Mouse (Mus musculus) stomach, embryonic 14.5 days (tissue): Measurements from ENCODE around the gene Aven. TPM values are rescaled to one million over a fixed set of nuclear protein-coding genes. Genes with fewer than 3 reads are reported as not detected.
A peak's percentile ranks its signal among the peaks of the same experiment; 100 is the strongest.
"Not testable (repeated sequence)": the region's sequence is repeated elsewhere in the genome, so short reads cannot be mapped to it uniquely, and the experiment has no call there.

Source experiments
- ATAC-seq: fragments of 200-750 bp; cut with Nextera tagmentation; 2 replicates; pipeline ENCODE4 v1.8.0; 2017; ENCODE audit warnings: low read depth, moderate TSS enrichment; ENCODE audit not compliant: insufficient number of reproducible peaks, insufficient read depth, low FRiP score
- H3K27ac ChIP-seq: fragments of 300-500 bp; sonication (generic); 2 replicates; pipeline ENCODE4 v1.5.1; 2014; ENCODE audit warnings: mild to moderate bottlenecking, low read length, moderate library complexity, mixed read lengths
- H3K27me3 ChIP-seq: fragments of 300-500 bp; sonication (generic); 2 replicates; pipeline ENCODE4 v1.6.1; 2014; ENCODE audit warnings: low read length, control low read depth, mixed read lengths; ENCODE audit not compliant: control insufficient read depth, insufficient read depth
- H3K36me3 ChIP-seq: fragments of 300-500 bp; sonication (generic); 2 replicates; pipeline ENCODE4 v1.6.1; 2014; ENCODE audit warnings: mild to moderate bottlenecking, control low read depth, low read length, moderate library complexity, mixed read lengths; ENCODE audit not compliant: control insufficient read depth, insufficient read depth
- H3K4me1 ChIP-seq: fragments of 300-500 bp; sonication (generic); 2 replicates; pipeline ENCODE4 v1.6.1; 2014; ENCODE audit warnings: low read length, control low read depth, mixed read lengths; ENCODE audit not compliant: control insufficient read depth, insufficient read depth
- H3K4me2 ChIP-seq: fragments of 300-500 bp; sonication (generic); replicated peaks from 2 replicates; pipeline ENCODE4 v1.6.1; 2014; ENCODE audit warnings: low read depth, low read length, control low read depth
- H3K4me3 ChIP-seq: fragments of 300-500 bp; sonication (generic); 2 replicates; pipeline ENCODE4 v1.5.1; 2014; ENCODE audit warnings: low read depth, low read length, control low read depth
- H3K9ac ChIP-seq: fragments of 300-500 bp; sonication (generic); replicated peaks from 2 replicates; pipeline ENCODE4 v1.6.1; 2014; ENCODE audit warnings: low read depth, mild to moderate bottlenecking, control low read depth, low read length, moderate library complexity, mixed read lengths
- H3K9me3 ChIP-seq: fragments of 300-500 bp; sonication (generic); 2 replicates; pipeline ENCODE4 v1.6.1; 2016; ENCODE audit warnings: low read depth, low read length, control low read depth; ENCODE audit not compliant: control insufficient read depth
- WGBS: fragments of 180-500 bp; shearing (Covaris S2); extraction: QIAGEN DNeasy Blood & Tissue Kit; methylation state at CpG from one replicate; pipeline ENCODE4 v1.1.7; 2014; 5-methylcytosine and 5-hydroxymethylcytosine counted together
- polyA plus RNA-seq: library from polyadenylated mRNA; unstranded; fragments of >200 nt; fragmentation: Nextera tagmentation; extraction: Ambion mirVana; gene quantifications from 2 replicates; pipeline ENCODE4 v1.2.1, GENCODE M21; 2014

Gene Aven
- polyA plus RNA-seq = 7.1 and 8.0 TPM in 2 replicates

GRCm38 (mm10) chr2:112492856-112493538, at the start of gene Aven:
Gene Aven (plus strand): TSS chr2:112492964.
- Histone ChIP-seq H3K27ac (peak within 1 kb of the TSS; percentile 99), H3K4me2 (peak within 1 kb of the TSS; percentile 70), H3K9ac (peak within 1 kb of the TSS; percentile 97), H3K4me3 (peak within 1 kb of the TSS; percentile 58), H3K27me3 (no peaks in the 10 kb centered on the region), H3K36me3 (no peaks in the 10 kb centered on the region), H3K4me1 (0 out of 2 replicates have a peak, but pooled peaks cover 3% of the 10 kb centered on the region), H3K9me3 (no peaks in the 10 kb centered on the region)
- ATAC-seq = peak; percentile 92
- 1% methylated on average over 75 of the region's 87 CpGs for WGBS

GRCm38 (mm10) chr2:112443491-112443890, 49.3 kb upstream of the Aven start:
- Histone ChIP-seq H3K4me1 (no peaks in the 10 kb centered on the region), H3K4me3 (no peak overlapping the region), H3K36me3 (no peaks in the 10 kb centered on the region), H3K9ac (no peak overlapping the region), H3K27me3 (no peaks in the 10 kb centered on the region), H3K9me3 (no peaks in the 10 kb centered on the region), H3K27ac (no peak overlapping the region), H3K4me2 (no peak overlapping the region)
- no peak for ATAC-seq
- 65% methylated on average over 2 of the region's 2 CpGs for WGBS

GRCm38 (mm10) chr2:112445511-112445910, 47.3 kb upstream of the Aven start:
- Histone ChIP-seq H3K4me2 (no peak overlapping the region), H3K27ac (no peak overlapping the region), H3K36me3 (no peaks in the 10 kb centered on the region), H3K9me3 (no peaks in the 10 kb centered on the region), H3K4me3 (no peak overlapping the region), H3K27me3 (no peaks in the 10 kb centered on the region), H3K9ac (no peak overlapping the region), H3K4me1 (no peaks in the 10 kb centered on the region)
- ATAC-seq = no peak

DNA sequence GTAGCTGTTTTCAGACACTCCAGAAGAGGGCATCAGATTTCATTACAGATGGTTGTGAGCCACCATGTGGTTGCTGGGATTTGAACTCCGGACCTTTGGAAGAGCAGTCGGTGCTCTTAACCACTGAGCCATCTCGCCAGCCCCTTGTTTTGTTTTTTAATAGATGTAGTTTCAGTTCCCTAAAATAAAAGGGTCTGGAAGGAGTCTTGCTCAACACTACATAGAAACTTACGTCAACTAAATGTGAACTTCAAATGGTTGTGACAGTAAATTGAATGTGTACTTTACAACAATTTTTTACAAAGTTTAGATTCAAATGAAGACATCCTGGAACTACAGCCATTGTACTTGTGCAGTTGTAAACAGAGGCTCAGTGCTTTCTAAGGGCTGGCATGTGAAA, 44.7 kb upstream of the Aven start:
- ATAC-seq, H3K9me3 ChIP-seq: not testable (repeated sequence)
- WGBS = 76% methylated on average over 4 of the region's 4 CpGs

GRCm38 (mm10) chr2:112448510-112449059, 44.2 kb upstream of the Aven start:
- H3K9me3 ChIP-seq = no peaks in the 10 kb centered on the region
- H3K36me3 ChIP-seq = no peaks in the 10 kb centered on the region
- H3K9ac ChIP-seq = no peak overlapping the region
- no peak overlapping the region for H3K4me3 ChIP-seq
- no peaks in the 10 kb centered on the region for H3K4me1 ChIP-seq
- H3K4me2 ChIP-seq = no peak overlapping the region
- no peak overlapping the region for H3K27ac ChIP-seq
- ATAC-seq = no peak
- no peaks in the 10 kb centered on the region for H3K27me3 ChIP-seq

More for the DNA sequence above, 44.7 kb upstream of the Aven start:
- not testable (repeated sequence) for H3K27ac ChIP-seq, H3K27me3 ChIP-seq, H3K36me3 ChIP-seq, H3K4me3 ChIP-seq, H3K9ac ChIP-seq, H3K4me1 ChIP-seq, H3K4me2 ChIP-seq

DNA sequence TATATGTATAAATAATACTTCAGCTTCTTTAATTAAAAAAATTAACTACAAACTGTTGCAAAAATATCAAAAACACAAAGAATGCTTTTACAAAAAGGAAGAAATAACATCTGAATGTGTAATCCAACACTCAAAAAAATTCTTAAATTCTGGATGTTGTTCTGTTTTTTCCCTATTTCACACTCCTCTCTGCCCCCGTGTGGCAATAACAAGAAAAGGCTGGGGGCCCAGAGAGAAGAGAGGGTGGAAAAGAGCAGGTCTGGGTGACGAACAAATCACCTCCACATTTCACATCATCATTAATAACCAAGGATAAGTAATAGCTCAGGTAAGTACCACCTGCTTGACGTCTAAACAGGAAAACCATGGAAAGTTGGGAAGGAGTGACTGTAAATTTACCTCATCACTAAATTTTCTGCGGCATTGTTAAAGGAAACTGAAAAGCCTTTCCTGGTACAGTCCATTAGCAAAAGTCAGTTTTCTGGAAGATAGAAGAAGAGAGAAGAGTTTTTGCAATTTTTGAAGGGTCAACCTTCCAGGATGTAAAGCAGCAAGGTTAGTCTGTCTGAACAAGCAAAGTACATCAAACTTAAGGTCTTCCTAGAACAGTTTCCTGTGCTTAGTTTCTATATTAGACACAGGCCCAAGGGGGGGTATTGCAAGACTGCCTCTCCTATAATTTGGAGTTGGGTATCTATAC, 43.0 kb upstream of the Aven start:
- H3K27ac ChIP-seq = no peak overlapping the region
- H3K4me1 ChIP-seq = no peaks in the 10 kb centered on the region
- no peaks in the 10 kb centered on the region for H3K27me3 ChIP-seq
- 30% methylated on average over 4 of the region's 4 CpGs for WGBS
- H3K9me3 ChIP-seq = no peaks in the 10 kb centered on the region
- H3K4me3 ChIP-seq = no peak overlapping the region
- H3K4me2 ChIP-seq = no peak overlapping the region
- ATAC-seq = no peak
- no peak overlapping the region for H3K9ac ChIP-seq
- no peaks in the 10 kb centered on the region for H3K36me3 ChIP-seq

DNA sequence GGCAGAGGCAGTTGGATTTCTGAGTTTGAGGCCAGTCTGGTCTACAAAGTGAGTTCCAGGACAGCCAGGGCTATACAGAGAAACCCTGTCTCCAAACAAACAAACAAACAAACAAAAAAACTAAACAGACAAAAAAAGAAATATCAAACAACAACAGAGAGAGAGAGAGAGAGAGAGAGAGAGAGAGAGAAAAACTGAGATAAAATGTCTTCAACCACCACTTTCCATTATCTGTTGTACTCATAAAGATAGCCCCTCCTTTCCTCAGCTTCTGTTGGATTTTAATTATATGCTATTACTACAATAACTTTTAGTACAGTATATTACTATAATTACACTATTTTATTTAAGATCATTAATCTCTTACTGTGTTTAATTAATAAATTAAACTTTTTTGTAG, 40.3 kb upstream of the Aven start:
- not testable (repeated sequence) for H3K4me2 ChIP-seq, H3K27ac ChIP-seq, H3K27me3 ChIP-seq, H3K4me3 ChIP-seq, H3K9me3 ChIP-seq, H3K4me1 ChIP-seq, H3K9ac ChIP-seq, ATAC-seq, H3K36me3 ChIP-seq

DNA sequence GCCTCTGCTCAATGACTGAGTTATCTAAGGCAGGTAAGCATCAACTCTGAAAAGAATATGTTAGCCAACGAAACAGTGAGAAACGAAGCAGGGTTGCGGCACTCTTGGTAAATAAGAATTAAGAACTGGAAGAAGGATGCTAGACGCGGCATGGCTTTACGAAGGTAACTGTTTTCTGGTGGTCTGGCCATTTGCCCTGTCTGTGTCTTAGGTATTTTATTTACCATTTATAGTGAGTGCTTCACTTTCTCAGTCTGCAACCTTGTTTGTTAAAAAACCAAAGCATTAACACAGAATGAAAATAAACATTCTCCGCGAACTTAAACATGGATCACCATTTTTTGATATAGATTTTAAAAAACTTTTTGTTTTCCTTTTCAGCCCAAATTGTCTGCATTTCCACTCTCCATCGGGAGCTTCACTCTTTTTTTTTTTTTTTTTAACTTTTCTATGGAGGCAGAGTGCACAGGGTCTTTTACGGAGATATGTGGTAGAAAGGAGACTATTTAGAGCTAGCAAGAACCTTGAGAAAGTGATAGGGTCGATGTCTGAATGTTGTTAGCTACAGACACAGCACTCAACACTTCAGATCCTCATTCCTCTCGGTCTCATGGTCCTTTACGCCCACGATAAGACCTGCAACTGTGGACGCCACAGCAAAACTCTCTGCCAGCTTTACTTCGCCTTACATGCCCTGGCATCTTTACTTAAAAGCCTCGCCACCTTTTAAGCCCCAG, 38.5 kb upstream of the Aven start:
- Histone ChIP-seq H3K36me3 (no peaks in the 10 kb centered on the region), H3K4me3 (peak overlapping the region; percentile 87), H3K27ac (peak overlapping the region; percentile 53; the same call in 1 of the 2 replicates), H3K4me2 (peak overlapping the region; percentile 66), H3K4me1 (0 out of 2 replicates have a peak, but pooled peaks cover 2% of the 10 kb centered on the region), H3K27me3 (no peaks in the 10 kb centered on the region), H3K9me3 (no peaks in the 10 kb centered on the region), H3K9ac (peak overlapping the region; percentile 57; the same call in 1 of the 2 replicates)
- 28% methylated on average over 17 of the region's 17 CpGs for WGBS
- ATAC-seq = peak; percentile 69
